Mouse (Mus musculus) layer of hippocampus, adult 8-10 months (tissue): ENCODE measurements at regions not wholly inside any gene's neighbourhood (a gene's known extent, or its start where the extent isn't known, plus 50 kb on each side); places are given as distances from the start of the nearest gene placed in this dataset.

Source experiments
- DNase-seq, 2 experiments: peaks; one replicate each; pipeline ENCODE4 v3.0.0; 2022; ENCODE audit warnings: low spot score in 2 of 2

- no peak for DNase-seq
Measured at GRCm38 (mm10) chr9:14091099-14091930, 183.6 kb upstream of the Sesn3 start.

GRCm38 (mm10) chr9:14092996-14093442 is 181.8 kb upstream of the Sesn3 start:
- no peak for DNase-seq

GRCm38 (mm10) chr9:14103538-14103937 is 171.3 kb upstream of the Sesn3 start:
- DNase-seq: no peak

- DNase-seq: no peak
Measured at GRCm38 (mm10) chr9:14104921-14105320, 169.9 kb upstream of the Sesn3 start.

GRCm38 (mm10) chr9:14106371-14106770 is 168.5 kb upstream of the Sesn3 start:
- no peak for DNase-seq

- DNase-seq: no peak
Measured at GRCm38 (mm10) chr9:14108798-14109197, 166.1 kb upstream of the Sesn3 start.

- DNase-seq: no peak
Measured at GRCm38 (mm10) chr9:14109492-14109891, 165.4 kb upstream of the Sesn3 start.

GRCm38 (mm10) chr9:14111713-14112112 is 163.2 kb upstream of the Sesn3 start:
- no peak for DNase-seq

GRCm38 (mm10) chr9:14115521-14115920 is 159.3 kb upstream of the Sesn3 start:
- DNase-seq: no peak

GRCm38 (mm10) chr9:14116097-14116840 is 158.6 kb upstream of the Sesn3 start:
- no peak for DNase-seq

- DNase-seq: no peak
Measured at GRCm38 (mm10) chr9:14133372-14133771, 141.5 kb upstream of the Sesn3 start.

GRCm38 (mm10) chr9:14134894-14135450 is 139.9 kb upstream of the Sesn3 start:
- DNase-seq: no peak

- no peak for DNase-seq
Measured at GRCm38 (mm10) chr9:14141321-14141720, 133.5 kb upstream of the Sesn3 start.

GRCm38 (mm10) chr9:14143988-14144387 is 130.9 kb upstream of the Sesn3 start:
- DNase-seq: no peak

- DNase-seq: no peak
Measured at GRCm38 (mm10) chr9:14147088-14147487, 127.8 kb upstream of the Sesn3 start.

- DNase-seq: no peak
Measured at GRCm38 (mm10) chr9:14147731-14148130, 127.1 kb upstream of the Sesn3 start.

- DNase-seq: no peak
Measured at GRCm38 (mm10) chr9:14150288-14150687, 124.6 kb upstream of the Sesn3 start.

GRCm38 (mm10) chr9:14156967-14157366 is 117.9 kb upstream of the Sesn3 start:
- DNase-seq: no peak

- no peak for DNase-seq
Measured at GRCm38 (mm10) chr9:14158096-14158837, 116.6 kb upstream of the Sesn3 start.

GRCm38 (mm10) chr9:14160207-14160606 is 114.7 kb upstream of the Sesn3 start:
- no peak for DNase-seq

- DNase-seq: no peak
Measured at GRCm38 (mm10) chr9:14171589-14172240, 103.2 kb upstream of the Sesn3 start.
